18 mouse cellular contexts compared by ENCODE assay signal in the genomic region with DNA sequence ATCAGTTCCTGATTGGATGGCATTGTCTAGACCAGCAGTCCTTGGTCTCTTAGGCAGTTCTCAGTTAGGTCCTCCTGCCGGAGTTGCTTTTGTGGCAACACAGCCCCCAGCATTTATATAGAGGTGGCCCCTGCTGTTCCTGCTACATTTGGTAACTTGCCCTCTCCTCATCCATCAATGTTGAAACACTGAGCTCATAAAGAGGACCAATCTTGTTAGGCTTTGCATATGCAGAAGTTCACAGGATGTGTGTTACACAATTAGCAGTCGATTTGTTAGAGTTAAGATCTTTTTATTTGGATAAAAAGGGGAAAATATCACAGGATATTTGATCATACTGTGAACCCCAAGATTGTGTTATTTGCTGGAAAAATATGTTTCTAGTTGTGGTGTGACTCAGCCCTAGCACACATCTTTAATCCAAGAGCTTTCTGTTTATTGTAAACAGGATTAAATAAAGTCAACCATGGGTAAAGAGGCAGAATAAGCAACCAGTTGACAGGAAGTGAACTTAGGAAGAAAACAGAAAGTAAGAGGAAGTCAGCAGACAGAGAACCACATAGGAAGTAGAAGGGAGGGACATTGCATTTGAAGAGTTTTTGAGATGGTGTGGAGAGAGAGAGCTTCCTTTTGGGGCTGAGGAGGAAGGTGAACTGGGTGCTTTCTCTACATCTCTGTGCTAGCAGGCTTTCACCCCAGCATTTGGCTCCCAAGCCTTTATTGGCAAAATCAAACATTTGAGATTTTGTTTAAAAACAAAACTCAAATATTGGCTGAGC.
"Had no signal": no experiment of that assay in that cellular context is flagged by ENCODE, and none has a peak within 500 bp of the region (broad histone marks: within the 10 kb centered on the region; RNA-seq: fewer than 3 reads in every experiment).

No protein-coding gene starts in this region.

- ATAC-seq: hindbrain, postnatal 0 days; intestine, embryonic 16.5 days; liver, embryonic 12.5 days had no signal

- DNase-seq: gastrocnemius, adult 2 months; gastrocnemius, postnatal 10 days; gastrocnemius, postnatal 25 days; heart, adult 11 months; heart, adult 2 months; heart, postnatal 14 days; heart, postnatal 36 days; kidney, adult 11 months; kidney, adult 2 months; kidney, adult 9 months; kidney, postnatal 14 days; kidney, postnatal 36 days; layer of hippocampus, adult 9-11 months; layer of hippocampus, postnatal 36 days; left cerebral cortex, postnatal 4 days had no signal
